Mouse (Mus musculus) thymus, adult 2 months (tissue): ENCODE results near the gene Bora.

Source experiments
- CTCF ChIP-seq: fragments of 200-500 bp; IDR thresholded peaks from 2 replicates; pipeline ENCODE4 v1.5.1; 2012; ENCODE audit warnings: mild to moderate bottlenecking, control low read depth, low read length, moderate library complexity, borderline replicate concordance; ENCODE audit not compliant: control insufficient read depth, poor library complexity, insufficient read depth; ENCODE audit errors: extremely low read depth
- POLR2A ChIP-seq: fragments of 200-500 bp; IDR thresholded peaks from 2 replicates; pipeline ENCODE4 v1.6.1; 2012; ENCODE audit warnings: mild to moderate bottlenecking, low read length, control low read depth, moderate library complexity; ENCODE audit not compliant: control insufficient read depth, poor library complexity, insufficient read depth; ENCODE audit errors: extremely low read depth

DNA sequence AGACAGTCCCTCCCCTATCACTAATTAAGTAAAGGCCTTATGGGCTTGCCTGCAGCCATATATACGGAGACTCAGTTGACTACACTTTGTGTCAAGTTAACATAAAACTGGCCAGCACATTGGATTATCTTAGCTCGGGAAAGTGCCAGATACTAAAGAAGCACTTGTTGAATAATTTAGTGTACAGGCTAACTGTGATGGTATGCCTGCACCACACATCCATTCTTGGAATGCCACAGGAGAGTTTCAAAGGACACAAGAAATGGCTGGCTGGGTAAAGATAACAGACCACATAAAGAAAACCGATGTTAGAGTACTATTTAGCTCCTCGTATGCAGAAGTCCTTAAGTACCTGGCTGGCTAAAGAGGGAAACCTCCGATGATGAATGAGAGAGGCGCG lies 27.3 kb upstream of the Bora start:
- TF ChIP-seq POLR2A (no peak), CTCF (no peak)
